Mouse (Mus musculus): Measurements from ENCODE around the gene Zfp618. TPM values are rescaled to one million over a fixed set of nuclear protein-coding genes. Genes with fewer than 3 reads are reported as not detected.

Gene Zfp618
- polyA plus RNA-seq (2015; fragmentation: Nextera tagmentation; extraction: Ambion mirVana) = 20.1 and 20.6 TPM in 2 replicates

- peaks cover 11% of the 10 kb centered on the region for H3K4me1 ChIP-seq (replicated peaks)
- H3K9me3 ChIP-seq = no peaks in the 10 kb centered on the region
- peak within 1 kb of the TSS; percentile 95 for H3K9ac ChIP-seq
- no peaks in the 10 kb centered on the region for H3K36me3 ChIP-seq
- 1% methylated on average over 26 of the region's 86 CpGs for WGBS
- H3K27me3 ChIP-seq (replicated peaks) = no peaks in the 10 kb centered on the region
- peak within 1 kb of the TSS; percentile 94 for H3K4me3 ChIP-seq (replicated peaks)
- peak within 1 kb of the TSS; percentile 84 for H3K27ac ChIP-seq
- H3K4me2 ChIP-seq (replicated peaks) = peak within 1 kb of the TSS; percentile 73
- ATAC-seq = peak; percentile 78
Measured at GRCm38 (mm10) chr4:62965497-62966302, at the start of gene Zfp618. TSS of gene Zfp618 (plus strand) at chr4:62965573.

GRCm38 (mm10) chr4:62917056-62917455 is 48.3 kb upstream of the Zfp618 start:
- Histone ChIP-seq H3K36me3 (no peaks in the 10 kb centered on the region), H3K9me3 (no peaks in the 10 kb centered on the region), H3K4me1 (replicated peaks) (no peaks in the 10 kb centered on the region), H3K27ac (no peak overlapping the region), H3K4me3 (replicated peaks) (no peak overlapping the region), H3K27me3 (replicated peaks) (no peaks in the 10 kb centered on the region), H3K9ac (no peak overlapping the region), H3K4me2 (replicated peaks) (no peak overlapping the region)
- no peak for ATAC-seq
- WGBS = 90% methylated on average over 8 of the region's 8 CpGs

DNA sequence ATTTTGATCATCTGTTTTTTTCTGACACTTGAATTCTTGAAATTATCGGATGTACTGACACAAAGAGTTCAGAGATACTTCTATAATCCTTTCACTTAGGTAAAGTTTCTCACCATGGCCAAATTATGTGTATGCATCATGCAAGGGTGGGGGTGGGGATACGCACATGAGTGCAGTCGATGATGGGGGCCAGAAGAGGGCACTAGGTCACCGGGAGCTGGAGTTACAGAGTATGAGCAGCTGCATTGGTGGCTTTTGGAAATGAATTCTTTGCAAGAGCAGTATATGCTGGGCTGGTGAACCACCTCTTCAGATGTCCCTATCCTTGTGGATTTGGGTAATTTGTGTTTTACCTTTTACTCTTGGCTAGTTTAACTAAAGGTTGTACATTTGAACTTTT is 31.6 kb upstream of the Zfp618 start:
- H3K4me2 ChIP-seq (replicated peaks) = no peak overlapping the region
- no peaks in the 10 kb centered on the region for H3K9me3 ChIP-seq
- no peaks in the 10 kb centered on the region for H3K4me1 ChIP-seq (replicated peaks)
- H3K27ac ChIP-seq = no peak overlapping the region
- H3K9ac ChIP-seq = no peak overlapping the region
- WGBS = 85% methylated on average over 4 of the region's 4 CpGs
- H3K27me3 ChIP-seq (replicated peaks) = no peaks in the 10 kb centered on the region
- no peak for ATAC-seq
- H3K4me3 ChIP-seq (replicated peaks) = no peak overlapping the region
- H3K36me3 ChIP-seq = no peaks in the 10 kb centered on the region

DNA sequence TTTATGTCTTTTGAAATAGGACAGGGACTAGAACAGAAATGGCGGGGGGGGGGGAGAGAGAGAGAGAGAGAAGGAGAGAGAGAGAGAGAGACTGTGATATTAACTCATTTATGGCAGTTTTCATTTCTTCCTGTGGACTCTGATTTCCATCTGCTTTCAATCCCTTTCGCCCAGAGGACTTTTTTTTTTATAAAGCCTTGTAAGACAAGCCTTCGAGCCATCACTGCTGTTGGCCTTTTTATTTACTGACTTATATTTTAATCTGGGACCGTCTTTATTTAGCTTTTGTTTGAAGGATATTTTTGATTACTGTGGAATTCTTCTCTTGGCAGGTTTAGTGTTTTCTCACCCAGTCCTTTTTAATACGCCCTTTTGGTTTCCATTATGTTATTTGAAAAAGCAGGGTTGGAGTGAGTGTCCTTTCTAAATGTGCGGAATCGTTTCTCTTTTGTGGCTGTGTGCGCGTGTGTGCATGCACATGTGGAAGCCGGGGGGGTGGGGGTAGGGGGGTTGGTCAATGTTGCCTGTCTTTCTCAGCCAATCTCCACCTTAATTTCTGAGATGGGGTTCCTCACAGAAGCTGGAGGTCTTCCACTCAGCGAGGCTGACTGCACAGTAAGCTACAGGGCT is 29.7 kb upstream of the Zfp618 start:
- no peaks in the 10 kb centered on the region for H3K9me3 ChIP-seq
- H3K4me2 ChIP-seq (replicated peaks) = no peak overlapping the region
- no peaks in the 10 kb centered on the region for H3K36me3 ChIP-seq
- H3K9ac ChIP-seq = no peak overlapping the region
- ATAC-seq = no peak
- no peaks in the 10 kb centered on the region for H3K4me1 ChIP-seq (replicated peaks)
- no peaks in the 10 kb centered on the region for H3K27me3 ChIP-seq (replicated peaks)
- H3K27ac ChIP-seq = no peak overlapping the region
- 83% methylated on average over 11 of the region's 11 CpGs for WGBS
- no peak overlapping the region for H3K4me3 ChIP-seq (replicated peaks)

DNA sequence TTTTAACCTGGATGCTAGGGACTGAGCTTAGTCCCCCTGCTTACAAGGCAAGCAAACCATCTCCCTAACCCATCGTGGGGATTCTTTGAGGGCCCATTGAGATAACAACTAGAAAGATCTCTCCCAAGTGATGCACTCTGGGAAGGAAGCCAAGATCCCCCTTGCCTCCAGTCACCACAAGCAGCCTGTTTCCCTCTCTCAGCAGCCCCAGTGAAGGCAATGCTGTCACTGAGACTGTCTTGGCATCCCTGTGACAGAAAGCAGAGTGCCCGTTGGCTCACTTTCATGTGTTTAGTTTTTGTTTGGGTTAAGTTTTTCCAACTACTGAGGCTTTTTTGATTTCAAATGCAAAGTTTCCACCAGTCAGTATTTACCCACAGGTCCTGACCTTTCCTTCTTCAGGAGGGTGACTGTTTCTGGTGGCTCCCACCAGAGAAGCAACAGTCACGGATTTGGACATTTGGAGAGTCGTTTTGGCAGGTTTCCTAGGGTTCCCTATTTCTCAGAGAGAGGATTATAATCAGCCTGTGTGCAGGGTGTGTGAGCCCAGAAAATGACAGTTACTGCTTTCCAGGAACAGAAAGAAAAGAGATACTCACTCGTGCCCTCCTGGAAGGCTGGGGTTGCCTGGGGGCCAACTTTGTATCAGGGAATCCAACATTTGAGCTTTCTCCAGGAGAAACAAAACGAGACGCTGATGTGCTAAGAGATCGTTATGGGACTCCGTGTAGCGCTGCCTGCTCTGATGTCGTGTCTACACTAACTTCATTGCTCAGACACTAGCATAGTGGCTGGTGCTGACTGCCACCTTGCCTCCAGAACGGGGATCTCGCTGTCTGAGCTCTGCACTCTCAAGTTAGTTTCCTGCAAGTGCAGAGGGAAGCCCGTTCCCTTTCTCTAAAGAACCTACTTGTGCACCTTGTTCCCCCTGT is 23.1 kb upstream of the Zfp618 start:
- no peaks in the 10 kb centered on the region for H3K27me3 ChIP-seq (replicated peaks)
- peak; percentile 51; the same call in 1 of the 2 replicates for ATAC-seq
- no peak overlapping the region for H3K4me3 ChIP-seq (replicated peaks)
- peak overlapping the region; percentile 7; the same call in 1 of the 2 replicates for H3K27ac ChIP-seq
- H3K36me3 ChIP-seq = no peaks in the 10 kb centered on the region
- no peak overlapping the region for H3K9ac ChIP-seq
- no peaks in the 10 kb centered on the region; the same call in 1 of the 2 replicates for H3K4me1 ChIP-seq (replicated peaks)
- H3K9me3 ChIP-seq = no peaks in the 10 kb centered on the region
- H3K4me2 ChIP-seq (replicated peaks) = no peak overlapping the region
- 56% methylated on average over 14 of the region's 14 CpGs for WGBS

GRCm38 (mm10) chr4:62944326-62944879 is 21.0 kb upstream of the Zfp618 start:
- Histone ChIP-seq H3K27me3 (replicated peaks) (no peaks in the 10 kb centered on the region), H3K4me3 (replicated peaks) (no peak overlapping the region), H3K4me2 (replicated peaks) (no peak overlapping the region), H3K27ac (no peak overlapping the region), H3K36me3 (no peaks in the 10 kb centered on the region), H3K4me1 (replicated peaks) (no peaks in the 10 kb centered on the region; the same call in 1 of the 2 replicates), H3K9ac (no peak overlapping the region), H3K9me3 (no peaks in the 10 kb centered on the region)
- 47% methylated on average over 4 of the region's 4 CpGs for WGBS
- ATAC-seq = no peak; the same call in 1 of the 2 replicates

DNA sequence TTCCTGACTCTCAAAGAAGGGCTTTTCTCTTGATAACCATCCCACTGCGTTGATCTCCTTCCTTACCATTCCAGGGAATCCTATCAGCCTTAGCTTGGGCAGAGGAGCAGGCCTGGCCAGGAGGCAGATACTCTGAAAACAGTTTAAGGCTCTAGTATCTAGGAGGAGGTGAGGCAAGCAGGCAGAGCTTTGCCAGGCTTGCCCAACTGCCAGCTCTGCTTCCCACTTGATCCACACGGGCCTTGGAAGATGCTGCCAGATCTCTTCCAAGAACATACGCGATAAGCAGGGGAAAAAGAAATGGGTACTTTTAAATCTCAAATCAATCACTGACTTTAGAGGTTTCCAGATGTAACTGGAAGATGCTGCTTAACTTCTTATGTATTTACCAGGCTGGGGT is 1.6 kb upstream of the Zfp618 start:
- no peak for ATAC-seq
- Histone ChIP-seq H3K36me3 (no peaks in the 10 kb centered on the region), H3K27me3 (replicated peaks) (no peaks in the 10 kb centered on the region), H3K4me2 (replicated peaks) (no peak overlapping the region), H3K4me3 (replicated peaks) (no peak overlapping the region), H3K27ac (0 out of 2 replicates have a peak overlapping the region, but pooled peaks have one; percentile 6), H3K4me1 (replicated peaks) (0 out of 2 replicates have a peak, but pooled peaks cover 2% of the 10 kb centered on the region), H3K9me3 (no peaks in the 10 kb centered on the region), H3K9ac (no peak overlapping the region)
- WGBS = 72% methylated on average over 4 of the region's 4 CpGs

DNA sequence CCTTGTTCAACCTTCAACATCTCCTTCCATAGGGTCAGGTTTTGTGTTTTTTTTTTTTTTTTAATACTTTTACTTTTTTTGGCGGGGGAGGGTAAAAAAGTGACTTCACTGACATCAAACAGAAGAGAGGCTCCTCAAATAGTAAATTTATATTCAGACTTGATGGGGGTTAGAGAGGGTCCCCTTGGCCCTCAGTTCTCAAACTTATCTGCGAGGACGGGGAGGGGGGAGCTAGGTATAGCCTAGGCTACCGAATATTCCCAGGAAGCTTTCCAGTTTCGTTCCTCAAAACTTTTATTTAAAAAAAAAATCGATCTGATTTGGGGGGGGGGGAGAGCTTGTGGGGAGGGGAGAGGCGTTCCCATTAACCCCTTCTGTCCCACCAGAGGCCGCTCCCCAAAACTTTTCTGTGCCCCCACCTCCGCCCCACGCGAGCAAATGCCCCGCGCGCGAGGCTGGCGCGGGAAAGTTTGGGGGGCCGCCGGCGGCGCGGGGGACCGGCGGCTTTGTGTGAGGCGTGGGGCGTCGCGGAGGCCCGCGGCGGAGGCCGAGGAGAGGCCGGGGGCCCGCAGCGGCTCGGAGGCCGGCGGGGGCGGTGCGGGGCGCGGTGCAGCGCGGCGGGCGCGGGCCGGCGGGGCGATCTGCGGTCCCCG is 403 bp upstream of the Zfp618 start:
- 1% methylated on average over 52 of the region's 52 CpGs for WGBS
- ATAC-seq = peak; percentile 65
- no peaks in the 10 kb centered on the region for H3K27me3 ChIP-seq (replicated peaks)

DNA sequence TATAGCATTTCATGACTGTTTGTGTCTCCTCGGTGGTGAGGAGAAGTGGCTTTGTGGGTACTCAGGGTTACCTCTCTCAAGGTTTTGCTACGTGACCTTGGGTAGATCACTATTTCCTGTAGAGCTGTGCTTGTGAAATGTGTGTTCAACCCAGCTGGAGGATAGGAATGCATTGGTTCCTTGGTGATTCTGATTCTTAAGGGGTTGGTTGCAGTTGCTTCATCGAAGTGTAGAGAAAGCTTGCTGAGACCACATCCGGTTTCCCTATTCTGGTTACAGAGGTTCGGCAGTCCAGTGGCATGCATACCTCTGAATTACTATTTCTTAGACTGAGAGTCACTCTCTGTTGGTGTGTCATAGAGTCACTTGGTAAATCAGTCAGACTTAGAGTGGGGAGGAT is 4.2 kb downstream of the Zfp618 start:
- H3K36me3 ChIP-seq = no peaks in the 10 kb centered on the region
- H3K9ac ChIP-seq = no peak overlapping the region
- H3K27me3 ChIP-seq (replicated peaks) = no peaks in the 10 kb centered on the region
- H3K4me3 ChIP-seq (replicated peaks) = no peak overlapping the region
- 90% methylated on average over 5 of the region's 5 CpGs for WGBS
- peaks cover 26% of the 10 kb centered on the region for H3K4me1 ChIP-seq (replicated peaks)
- no peaks in the 10 kb centered on the region for H3K9me3 ChIP-seq
- no peak for ATAC-seq
- no peak overlapping the region for H3K4me2 ChIP-seq (replicated peaks)
- no peak overlapping the region for H3K27ac ChIP-seq

More for the DNA sequence above, 403 bp upstream of the Zfp618 start:
- Histone ChIP-seq H3K4me2 (replicated peaks) (peak overlapping the region; percentile 73), H3K4me3 (replicated peaks) (peak overlapping the region; percentile 94), H3K9ac (peak overlapping the region; percentile 95), H3K9me3 (no peaks in the 10 kb centered on the region), H3K36me3 (no peaks in the 10 kb centered on the region), H3K4me1 (replicated peaks) (peaks cover 8% of the 10 kb centered on the region), H3K27ac (peak overlapping the region; percentile 84)

DNA sequence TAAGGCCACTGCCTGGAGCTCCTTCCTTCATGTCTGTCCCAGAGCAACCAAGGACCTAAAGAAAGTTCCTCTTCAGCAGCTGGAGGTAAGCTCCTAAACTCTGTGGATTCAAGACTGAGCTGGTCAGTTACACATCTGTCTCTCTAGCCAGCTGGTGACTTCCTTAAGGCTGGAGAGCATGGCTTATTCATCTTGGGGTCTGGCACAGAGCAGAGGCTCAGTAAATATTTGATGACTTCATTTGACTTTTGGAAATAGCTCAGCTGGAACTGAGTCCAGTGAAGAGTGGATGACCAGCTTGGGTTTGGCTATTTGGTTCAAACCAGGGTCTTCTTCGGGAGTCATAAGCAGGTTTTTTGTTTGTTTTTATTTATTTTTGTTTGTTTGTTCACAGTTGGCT is 6.6 kb downstream of the Zfp618 start:
- Histone ChIP-seq H3K9me3 (no peaks in the 10 kb centered on the region), H3K4me1 (replicated peaks) (peaks cover 26% of the 10 kb centered on the region), H3K9ac (no peak overlapping the region), H3K4me2 (replicated peaks) (no peak overlapping the region), H3K4me3 (replicated peaks) (no peak overlapping the region), H3K27me3 (replicated peaks) (no peaks in the 10 kb centered on the region), H3K36me3 (no peaks in the 10 kb centered on the region), H3K27ac (no peak overlapping the region)
- no peak for ATAC-seq
- 74% methylated on average over 1 of the region's 1 CpGs for WGBS

DNA sequence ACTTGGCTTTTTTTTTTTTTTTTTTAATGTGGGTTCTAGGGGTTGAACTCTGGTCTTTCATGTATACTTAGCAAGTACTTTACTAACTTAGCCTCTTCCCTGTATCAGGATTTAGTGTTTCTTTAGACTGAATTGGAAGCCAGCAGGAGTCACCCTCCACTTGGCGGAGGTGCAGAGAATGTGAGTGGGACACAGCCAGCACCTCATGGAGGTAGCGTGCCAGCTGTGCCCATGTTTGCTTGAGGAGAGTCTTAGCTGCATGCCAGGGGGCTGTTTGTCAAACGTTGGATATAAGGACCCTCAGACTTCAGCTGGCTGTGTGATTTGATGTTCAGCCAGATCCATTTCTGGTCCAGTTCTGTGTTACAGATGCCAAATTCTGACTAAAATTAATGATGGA is 7.7 kb downstream of the Zfp618 start:
- H3K27me3 ChIP-seq (replicated peaks) = no peaks in the 10 kb centered on the region
- H3K27ac ChIP-seq = no peak overlapping the region
- no peaks in the 10 kb centered on the region for H3K36me3 ChIP-seq
- H3K4me3 ChIP-seq (replicated peaks) = no peak overlapping the region
- WGBS = 73% methylated on average over 3 of the region's 3 CpGs
- no peak overlapping the region for H3K9ac ChIP-seq
- H3K4me2 ChIP-seq (replicated peaks) = no peak overlapping the region
- ATAC-seq = no peak
- H3K9me3 ChIP-seq = no peaks in the 10 kb centered on the region
- peaks cover 34% of the 10 kb centered on the region for H3K4me1 ChIP-seq (replicated peaks)
